Mouse (Mus musculus) megakaryocyte, embryonic 14.5 days (primary cell): ENCODE results near the gene Phlda3.

ENCODE experiments used
- FLI1 ChIP-seq: IDR thresholded peaks from 2 replicates; pipeline ENCODE4 v1.6.1; 2012; ENCODE audit warnings: low read length, inconsistent platforms, mixed read lengths
- GATA1 ChIP-seq: IDR thresholded peaks from 3 replicates; pipeline ENCODE4 v1.6.1; 2012; ENCODE audit warnings: mixed read lengths, low read length, inconsistent platforms, borderline replicate concordance

GRCm38 (mm10) chr1:135799109-135799627, 33.2 kb downstream of the Phlda3 start:
- TF ChIP-seq GATA1 (no peak), FLI1 (no peak)
